Mouse (Mus musculus): Measurements from ENCODE around the gene Gps2.

- TF ChIP-seq EP300 (IDR thresholded peaks at IDR 0.05; ENCODE audit: low read depth), result no peak
- no peak for TF ChIP-seq CTCF (IDR thresholded peaks at IDR 0.05; ENCODE audit: low read depth)
Observed at GRCm38 (mm10) chr11:69919053-69919452, 5.4 kb downstream of the Gps2 start.
